Mouse (Mus musculus): ENCODE data around the gene Gpr84. TPM values are rescaled to one million over a fixed set of nuclear protein-coding genes. Genes with fewer than 3 reads are reported as not detected.

The Gpr84 gene
- 0.41 and 0.53 TPM in 2 replicates for polyA plus RNA-seq (2014; fragmentation: Nextera tagmentation; extraction: Ambion mirVana)

- H3K27ac ChIP-seq (ENCODE audit: low read depth, low read length) = no peak within 1 kb of the TSS
- no peak for ATAC-seq (replicated peaks; ENCODE audit: insufficient number of reproducible peaks, low FRiP score, low TSS enrichment)
- H3K36me3 ChIP-seq (ENCODE audit: control insufficient read depth, insufficient read depth, low read length) = no peaks in the 10 kb centered on the region
- 0 out of 2 replicates have a peak within 1 kb of the TSS, but pooled peaks have one; percentile 29 for H3K9ac ChIP-seq (ENCODE audit: low read depth, low read length)
- H3K4me2 ChIP-seq = no peak within 1 kb of the TSS
- no peaks in the 10 kb centered on the region for H3K9me3 ChIP-seq (replicated peaks; ENCODE audit: control insufficient read depth, low read length)
- peaks cover 5% of the 10 kb centered on the region for H3K27me3 ChIP-seq (ENCODE audit: control insufficient read depth, insufficient read depth, low read length)
- peaks cover 33% of the 10 kb centered on the region for H3K4me1 ChIP-seq (ENCODE audit: control insufficient read depth, insufficient read depth, low read length)
- WGBS (ENCODE audit: insufficient replicate concordance) = 45% methylated on average over 6 of the region's 6 CpGs
- no peak within 1 kb of the TSS for H3K4me3 ChIP-seq (ENCODE audit: low read depth, low read length)
Observed at GRCm38 (mm10) chr15:103310365-103310910, at the start of gene Gpr84. Gene Gpr84, minus strand, starts transcription at chr15:103310612.

GRCm38 (mm10) chr15:103359869-103360602 is 49.6 kb upstream of the Gpr84 start:
- Histone ChIP-seq H3K9me3 (replicated peaks; ENCODE audit: control insufficient read depth, low read length) (no peaks in the 10 kb centered on the region), H3K9ac (ENCODE audit: low read depth, low read length) (no peak overlapping the region), H3K4me3 (ENCODE audit: low read depth, low read length) (no peak overlapping the region), H3K4me1 (ENCODE audit: control insufficient read depth, insufficient read depth, low read length) (peaks cover 71% of the 10 kb centered on the region), H3K4me2 (peak overlapping the region; percentile 37; the same call in 1 of the 2 replicates), H3K27ac (ENCODE audit: low read depth, low read length) (peak overlapping the region; percentile 82), H3K36me3 (ENCODE audit: control insufficient read depth, insufficient read depth, low read length) (peaks cover 5% of the 10 kb centered on the region; the same call in 1 of the 2 replicates), H3K27me3 (ENCODE audit: control insufficient read depth, insufficient read depth, low read length) (no peaks in the 10 kb centered on the region)
- 86% methylated on average over 5 of the region's 5 CpGs for WGBS (ENCODE audit: insufficient replicate concordance)
- no peak for ATAC-seq (replicated peaks; ENCODE audit: insufficient number of reproducible peaks, low FRiP score, low TSS enrichment)

GRCm38 (mm10) chr15:103359122-103359510 is 48.7 kb upstream of the Gpr84 start:
- peak; percentile 37; the same call in 1 of the 2 replicates for ATAC-seq (replicated peaks; ENCODE audit: insufficient number of reproducible peaks, low FRiP score, low TSS enrichment)
- 22% methylated on average over 1 of the region's 1 CpGs for WGBS (ENCODE audit: insufficient replicate concordance)
- H3K4me3 ChIP-seq (ENCODE audit: low read depth, low read length) = no peak overlapping the region
- H3K4me1 ChIP-seq (ENCODE audit: control insufficient read depth, insufficient read depth, low read length) = peaks cover 70% of the 10 kb centered on the region
- peaks cover 6% of the 10 kb centered on the region for H3K36me3 ChIP-seq (ENCODE audit: control insufficient read depth, insufficient read depth, low read length)
- peak overlapping the region; percentile 37; the same call in 1 of the 2 replicates for H3K4me2 ChIP-seq
- no peak overlapping the region for H3K9ac ChIP-seq (ENCODE audit: low read depth, low read length)
- no peaks in the 10 kb centered on the region for H3K9me3 ChIP-seq (replicated peaks; ENCODE audit: control insufficient read depth, low read length)
- peak overlapping the region; percentile 82 for H3K27ac ChIP-seq (ENCODE audit: low read depth, low read length)
- H3K27me3 ChIP-seq (ENCODE audit: control insufficient read depth, insufficient read depth, low read length) = no peaks in the 10 kb centered on the region

- H3K27ac ChIP-seq (ENCODE audit: low read depth, low read length) = peak overlapping the region; percentile 82
- H3K4me2 ChIP-seq = peak overlapping the region; percentile 37; the same call in 1 of the 2 replicates
- no peaks in the 10 kb centered on the region for H3K9me3 ChIP-seq (replicated peaks; ENCODE audit: control insufficient read depth, low read length)
- WGBS (ENCODE audit: insufficient replicate concordance) = 30% methylated on average over 4 of the region's 4 CpGs
- ATAC-seq (replicated peaks; ENCODE audit: insufficient number of reproducible peaks, low FRiP score, low TSS enrichment) = peak; percentile 55
- peaks cover 65% of the 10 kb centered on the region for H3K4me1 ChIP-seq (ENCODE audit: control insufficient read depth, insufficient read depth, low read length)
- H3K9ac ChIP-seq (ENCODE audit: low read depth, low read length) = 0 out of 2 replicates have a peak overlapping the region, but pooled peaks have one; percentile 52
- no peaks in the 10 kb centered on the region for H3K27me3 ChIP-seq (ENCODE audit: control insufficient read depth, insufficient read depth, low read length)
- peaks cover 12% of the 10 kb centered on the region for H3K36me3 ChIP-seq (ENCODE audit: control insufficient read depth, insufficient read depth, low read length)
- H3K4me3 ChIP-seq (ENCODE audit: low read depth, low read length) = no peak overlapping the region
Observed at GRCm38 (mm10) chr15:103358278-103359121, 48.1 kb upstream of the Gpr84 start.

- peaks cover 65% of the 10 kb centered on the region for H3K4me1 ChIP-seq (ENCODE audit: control insufficient read depth, insufficient read depth, low read length)
- no peak overlapping the region for H3K4me3 ChIP-seq (ENCODE audit: low read depth, low read length)
- WGBS (ENCODE audit: insufficient replicate concordance) = 76% methylated on average over 4 of the region's 4 CpGs
- ATAC-seq (replicated peaks; ENCODE audit: insufficient number of reproducible peaks, low FRiP score, low TSS enrichment) = no peak
- H3K27ac ChIP-seq (ENCODE audit: low read depth, low read length) = peak overlapping the region; percentile 82
- H3K36me3 ChIP-seq (ENCODE audit: control insufficient read depth, insufficient read depth, low read length) = peaks cover 14% of the 10 kb centered on the region
- no peaks in the 10 kb centered on the region for H3K27me3 ChIP-seq (ENCODE audit: control insufficient read depth, insufficient read depth, low read length)
- H3K9me3 ChIP-seq (replicated peaks; ENCODE audit: control insufficient read depth, low read length) = no peaks in the 10 kb centered on the region
- 0 out of 2 replicates have a peak overlapping the region, but pooled peaks have one; percentile 52 for H3K9ac ChIP-seq (ENCODE audit: low read depth, low read length)
- H3K4me2 ChIP-seq = no peak overlapping the region
Observed at GRCm38 (mm10) chr15:103357817-103358216, 47.4 kb upstream of the Gpr84 start.

- H3K9me3 ChIP-seq (replicated peaks; ENCODE audit: control insufficient read depth, low read length) = no peaks in the 10 kb centered on the region
- ATAC-seq (replicated peaks; ENCODE audit: insufficient number of reproducible peaks, low FRiP score, low TSS enrichment) = no peak
- H3K36me3 ChIP-seq (ENCODE audit: control insufficient read depth, insufficient read depth, low read length) = peaks cover 27% of the 10 kb centered on the region
- H3K4me1 ChIP-seq (ENCODE audit: control insufficient read depth, insufficient read depth, low read length) = peaks cover 52% of the 10 kb centered on the region
- WGBS (ENCODE audit: insufficient replicate concordance) = 50% methylated on average over 4 of the region's 4 CpGs
- no peak overlapping the region; the same call in 1 of the 2 replicates for H3K4me2 ChIP-seq
- peak overlapping the region; percentile 94 for H3K27ac ChIP-seq (ENCODE audit: low read depth, low read length)
- H3K9ac ChIP-seq (ENCODE audit: low read depth, low read length) = peak overlapping the region; percentile 49
- no peak overlapping the region for H3K4me3 ChIP-seq (ENCODE audit: low read depth, low read length)
- no peaks in the 10 kb centered on the region for H3K27me3 ChIP-seq (ENCODE audit: control insufficient read depth, insufficient read depth, low read length)
Observed at GRCm38 (mm10) chr15:103356130-103356529, 45.7 kb upstream of the Gpr84 start.

- Histone ChIP-seq H3K27ac (ENCODE audit: low read depth, low read length) (peak overlapping the region; percentile 94), H3K4me3 (ENCODE audit: low read depth, low read length) (no peak overlapping the region; the same call in 1 of the 2 replicates), H3K9me3 (replicated peaks; ENCODE audit: control insufficient read depth, low read length) (no peaks in the 10 kb centered on the region), H3K4me1 (ENCODE audit: control insufficient read depth, insufficient read depth, low read length) (peaks cover 52% of the 10 kb centered on the region), H3K4me2 (peak overlapping the region; percentile 14; the same call in 1 of the 2 replicates), H3K27me3 (ENCODE audit: control insufficient read depth, insufficient read depth, low read length) (no peaks in the 10 kb centered on the region), H3K36me3 (ENCODE audit: control insufficient read depth, insufficient read depth, low read length) (peaks cover 34% of the 10 kb centered on the region), H3K9ac (ENCODE audit: low read depth, low read length) (no peak overlapping the region; the same call in 1 of the 2 replicates)
- 0 out of 2 replicates have a peak, but pooled peaks have one; percentile 36 for ATAC-seq (replicated peaks; ENCODE audit: insufficient number of reproducible peaks, low FRiP score, low TSS enrichment)
- 40% methylated on average over 4 of the region's 4 CpGs for WGBS (ENCODE audit: insufficient replicate concordance)
Observed at GRCm38 (mm10) chr15:103355420-103355819, 45.0 kb upstream of the Gpr84 start.

- Histone ChIP-seq H3K4me1 (ENCODE audit: control insufficient read depth, insufficient read depth, low read length) (peaks cover 45% of the 10 kb centered on the region), H3K4me2 (no peak overlapping the region), H3K4me3 (ENCODE audit: low read depth, low read length) (no peak overlapping the region), H3K27ac (ENCODE audit: low read depth, low read length) (peak overlapping the region; percentile 94; the same call in 1 of the 2 replicates), H3K36me3 (ENCODE audit: control insufficient read depth, insufficient read depth, low read length) (peaks cover 41% of the 10 kb centered on the region), H3K9me3 (replicated peaks; ENCODE audit: control insufficient read depth, low read length) (no peaks in the 10 kb centered on the region), H3K27me3 (ENCODE audit: control insufficient read depth, insufficient read depth, low read length) (no peaks in the 10 kb centered on the region), H3K9ac (ENCODE audit: low read depth, low read length) (peak overlapping the region; percentile 40; the same call in 1 of the 2 replicates)
- ATAC-seq (replicated peaks; ENCODE audit: insufficient number of reproducible peaks, low FRiP score, low TSS enrichment) = no peak
- 87% methylated on average over 2 of the region's 2 CpGs for WGBS (ENCODE audit: insufficient replicate concordance)
Observed at GRCm38 (mm10) chr15:103354690-103355089, 44.3 kb upstream of the Gpr84 start.
